8 mouse cellular contexts compared by ENCODE assay signal in genomic region chr19:17355950-17356867, GRCm38 (mm10). TPM values are rescaled to one million over a fixed set of nuclear protein-coding genes. Genes with fewer than 3 reads are reported as not detected.
DNase-seq lines count a peak whose midpoint lies in the region; ATAC-seq and TF ChIP-seq lines count a peak whose summit lies in the region.

No protein-coding gene starts in this region.

- H3K9ac ChIP-seq in heart, postnatal 0 days (replicated peaks; ENCODE audit: low read depth, low read length) = peak overlapping the region; percentile 21; the same call in 1 of the 2 replicates

- H3K9me3 ChIP-seq in heart, postnatal 0 days (replicated peaks; ENCODE audit: control insufficient read depth, low read length) = no peaks in the 10 kb centered on the region

- TF ChIP-seq CTCF in embryonic fibroblast, embryonic 13.5 days (IDR thresholded peaks at IDR 0.05; ENCODE audit: borderline replicate concordance, insufficient read depth, low read length) = 0 out of 2 replicates have a peak, but pooled peaks have one; percentile 14
- peak; percentile 54 for TF ChIP-seq CTCF in heart, postnatal 0 days (IDR thresholded peaks at IDR 0.05; ENCODE audit: low read depth)

- H3K4me2 ChIP-seq in heart, postnatal 0 days (ENCODE audit: low read depth, low read length) = peak overlapping the region; percentile 93

- no peak overlapping the region for H3K27ac ChIP-seq in embryonic fibroblast, embryonic 13.5 days (ENCODE audit: insufficient read depth, low read length)
- H3K27ac ChIP-seq in heart, postnatal 0 days (ENCODE audit: low read depth) = peak overlapping the region; percentile 41; the same call in 1 of the 2 replicates
- H3K27ac ChIP-seq in macrophage = peak overlapping the region; percentile 71

- TF ChIP-seq POLR2A in embryonic fibroblast, embryonic 13.5 days (IDR thresholded peaks at IDR 0.05; ENCODE audit: low read depth, low read length) = peak; percentile 63

- peaks cover 49% of the 10 kb centered on the region for H3K79me2 ChIP-seq in macrophage (ENCODE audit: inconsistent target)

- peak; percentile 37 for ATAC-seq in CD4-positive, CD25-positive, alpha-beta regulatory T cell, adult 4 months
- peak; percentile 92 for ATAC-seq in heart, postnatal 0 days (ENCODE audit: insufficient read depth, low read depth)

- no peak for TF ChIP-seq EP300 in heart, postnatal 0 days (IDR thresholded peaks at IDR 0.05; ENCODE audit: low read depth)

- peak overlapping the region; percentile 55 for H3K4me3 ChIP-seq in embryonic fibroblast, embryonic 13.5 days (ENCODE audit: insufficient read depth, low read length)
- peak overlapping the region; percentile 59 for H3K4me3 ChIP-seq in heart, postnatal 0 days (ENCODE audit: low read depth, low read length)
- H3K4me3 ChIP-seq in macrophage (ENCODE audit: inconsistent target) = peak overlapping the region; percentile 79

- H3K36me3 ChIP-seq in heart, postnatal 0 days (replicated peaks; ENCODE audit: control insufficient read depth, insufficient read depth, low read length) = no peaks in the 10 kb centered on the region
- H3K36me3 ChIP-seq in macrophage (ENCODE audit: inconsistent target) = no peaks in the 10 kb centered on the region

- H3K4me1 ChIP-seq in embryonic fibroblast, embryonic 13.5 days (ENCODE audit: control insufficient read depth, insufficient read depth, low read length) = no peaks in the 10 kb centered on the region
- peaks cover 22% of the 10 kb centered on the region for H3K4me1 ChIP-seq in heart, postnatal 0 days (ENCODE audit: control insufficient read depth, insufficient read depth)

- 2% methylated on average over 50 of the region's 50 CpGs for WGBS in heart, postnatal 0 days
- WGBS in macrophage (ENCODE audit: missing documents) = 3% methylated on average over 44 of the region's 50 CpGs

- DNase-seq in brain, adult 2 months (ENCODE audit: low read depth, low spot score) = peak; percentile 76
- peak; percentile 60 for DNase-seq in heart, postnatal 0 days (ENCODE audit: low spot score)
- DNase-seq in kidney, postnatal 14 days = peak; percentile 89
- DNase-seq in retina, postnatal 1 day = peak; percentile 30
- peak; percentile 75 to 82 for DNase-seq in urinary bladder, postnatal 4 days (ENCODE audit: low spot score in 2 of 2)

- 0 out of 2 replicates have a peak, but pooled peaks cover 3% of the 10 kb centered on the region for H3K27me3 ChIP-seq in heart, postnatal 0 days (ENCODE audit: control insufficient read depth, insufficient read depth, low read length)

RNA-seq across cellular contexts. Expression of gene Gcnt1, which starts 16.4 kb away (rescaled TPM):
- 1 to 10 TPM; 6.3 to 8.4 TPM for polyA plus RNA-seq in CD4-positive, CD25-positive, alpha-beta regulatory T cell, adult 4 months (2017; shearing (Covaris generic))
- polyA plus RNA-seq in embryonic fibroblast, embryonic 13.5 days (2011; ENCODE audit: insufficient read length, low read depth, missing spikeins) = 4.2 and 4.6 TPM in 2 replicates
- total RNA-seq in heart, postnatal 0 days (2014; rRNA removed; ENCODE audit: low replicate concordance) = 4.3 and 9.9 TPM in 2 replicates
- 2.5 and 3.2 TPM in 2 replicates for polyA plus RNA-seq in heart, postnatal 0 days (2015; fragmentation: Nextera tagmentation; extraction: Ambion mirVana)
- 10 to 100 TPM; 10.4 to 61.8 (median 36.3) TPM for total RNA-seq in macrophage (2018; cell fraction: chromatin; rRNA removed)
- total RNA-seq in macrophage (2018; cell fraction: cytosol; rRNA removed) = 10 to 100 TPM; 12.6 to 39.4 (median 26.0) TPM
- total RNA-seq in macrophage (2018; cell fraction: nucleus; rRNA removed) = 100 to 1,000 TPM in 1 of 26 experiments, 10 to 100 TPM in 25; 23.8 to 120 (median 42.5) TPM
- 28.4 to 51.9 TPM (median 28.8 TPM) in 3 replicates for polyA plus RNA-seq in macrophage (2018)

RNA-seq across cellular contexts. Expression of gene Rfk, which starts 37.6 kb away (rescaled TPM):
- polyA plus RNA-seq in CD4-positive, CD25-positive, alpha-beta regulatory T cell, adult 4 months (2017; shearing (Covaris generic)) = 10 to 100 TPM; 12.6 to 22.1 TPM
- polyA plus RNA-seq in embryonic fibroblast, embryonic 13.5 days (2011; ENCODE audit: insufficient read length, low read depth, missing spikeins) = 34.2 and 44.5 TPM in 2 replicates
- 51.0 and 59.2 TPM in 2 replicates for total RNA-seq in heart, postnatal 0 days (2014; rRNA removed; ENCODE audit: low replicate concordance)
- 66.2 and 68.4 TPM in 2 replicates for polyA plus RNA-seq in heart, postnatal 0 days (2015; fragmentation: Nextera tagmentation; extraction: Ambion mirVana)
- 1 to 10 TPM in 25 of 26 experiments, not detected in 1; 1.0 to 6.5 (median 2.3) TPM for total RNA-seq in macrophage (2018; cell fraction: chromatin; rRNA removed)
- 10 to 100 TPM; 27.5 to 43.7 (median 35.1) TPM for total RNA-seq in macrophage (2018; cell fraction: cytosol; rRNA removed)
- total RNA-seq in macrophage (2018; cell fraction: nucleus; rRNA removed) = 10 to 100 TPM in 12 of 26 experiments, 1 to 10 TPM in 14; 4.1 to 18.3 (median 8.8) TPM
- polyA plus RNA-seq in macrophage (2018) = 34.4 to 49.4 TPM (median 38.9 TPM) in 3 replicates

Comparison
In these comparisons a context has a peak if more than half of its experiments do, and no peak if none do; other contexts are left out.
1. DNase-seq: peak in every context shown above with its lines; median percentile 89 in kidney, postnatal 14 days; 78 in urinary bladder, postnatal 4 days; 76 in brain, adult 2 months; 60 in heart, postnatal 0 days; 30 in retina, postnatal 1 day.